Mouse (Mus musculus) liver, embryonic 13.5 days (tissue): ENCODE data around the gene Kcnn1. TPM values are rescaled to one million over a fixed set of nuclear protein-coding genes. Genes with fewer than 3 reads are reported as not detected.

Source experiments
- ATAC-seq: fragments of 200-750 bp; cut with Nextera tagmentation; 2 replicates; pipeline ENCODE4 v1.8.0; 2017; ENCODE audit warnings: low read depth, mild to moderate bottlenecking, moderate number of reproducible peaks, moderate library complexity
- DNase-seq: peaks from one replicate; pipeline ENCODE4 v3.0.0; 2022
- H3K27ac ChIP-seq: fragments of 300-500 bp; sonication (generic); 2 replicates; pipeline ENCODE4 v1.5.1; 2015; ENCODE audit warnings: moderate library complexity, mild to moderate bottlenecking, inconsistent platforms
- H3K27me3 ChIP-seq: fragments of 300-500 bp; sonication (generic); 2 replicates; pipeline ENCODE4 v1.6.1; 2015; ENCODE audit warnings: mild to moderate bottlenecking, inconsistent platforms
- H3K36me3 ChIP-seq: fragments of 300-500 bp; sonication (generic); 2 replicates; pipeline ENCODE4 v1.6.1; 2015; ENCODE audit warnings: mild to moderate bottlenecking, inconsistent platforms
- H3K4me1 ChIP-seq: fragments of 300-500 bp; sonication (generic); replicated peaks from 2 replicates; pipeline ENCODE4 v1.6.1; 2015; ENCODE audit warnings: inconsistent platforms
- H3K4me2 ChIP-seq: fragments of 300-500 bp; sonication (generic); 2 replicates; pipeline ENCODE4 v1.6.1; 2015; ENCODE audit warnings: inconsistent platforms, mild to moderate bottlenecking, moderate library complexity
- H3K4me3 ChIP-seq: fragments of 300-500 bp; sonication (generic); replicated peaks from 2 replicates; pipeline ENCODE4 v1.5.1; 2015; ENCODE audit warnings: mild to moderate bottlenecking, inconsistent platforms
- H3K9ac ChIP-seq: fragments of 300-500 bp; sonication (generic); 2 replicates; pipeline ENCODE4 v1.6.1; 2015; ENCODE audit warnings: mild to moderate bottlenecking, inconsistent platforms
- H3K9me3 ChIP-seq: fragments of 300-500 bp; sonication (generic); replicated peaks from 2 replicates; pipeline ENCODE4 v1.6.1; 2016; ENCODE audit warnings: inconsistent platforms
- WGBS: fragments of 180-500 bp; shearing (Covaris S2); methylation state at CpG from one replicate; pipeline ENCODE4 v1.1.7; 2015; ENCODE audit not compliant: insufficient replicate concordance; 5-methylcytosine and 5-hydroxymethylcytosine counted together
- polyA plus RNA-seq: library from polyadenylated mRNA; unstranded; fragments of >200 nt; fragmentation: Nextera tagmentation; extraction: Ambion mirVana; gene quantifications from 2 replicates; pipeline ENCODE4 v1.2.1, GENCODE M21; 2015

The Kcnn1 gene
- polyA plus RNA-seq, 1 experiment from 2014 or later: 0.29 TPM

DNA sequence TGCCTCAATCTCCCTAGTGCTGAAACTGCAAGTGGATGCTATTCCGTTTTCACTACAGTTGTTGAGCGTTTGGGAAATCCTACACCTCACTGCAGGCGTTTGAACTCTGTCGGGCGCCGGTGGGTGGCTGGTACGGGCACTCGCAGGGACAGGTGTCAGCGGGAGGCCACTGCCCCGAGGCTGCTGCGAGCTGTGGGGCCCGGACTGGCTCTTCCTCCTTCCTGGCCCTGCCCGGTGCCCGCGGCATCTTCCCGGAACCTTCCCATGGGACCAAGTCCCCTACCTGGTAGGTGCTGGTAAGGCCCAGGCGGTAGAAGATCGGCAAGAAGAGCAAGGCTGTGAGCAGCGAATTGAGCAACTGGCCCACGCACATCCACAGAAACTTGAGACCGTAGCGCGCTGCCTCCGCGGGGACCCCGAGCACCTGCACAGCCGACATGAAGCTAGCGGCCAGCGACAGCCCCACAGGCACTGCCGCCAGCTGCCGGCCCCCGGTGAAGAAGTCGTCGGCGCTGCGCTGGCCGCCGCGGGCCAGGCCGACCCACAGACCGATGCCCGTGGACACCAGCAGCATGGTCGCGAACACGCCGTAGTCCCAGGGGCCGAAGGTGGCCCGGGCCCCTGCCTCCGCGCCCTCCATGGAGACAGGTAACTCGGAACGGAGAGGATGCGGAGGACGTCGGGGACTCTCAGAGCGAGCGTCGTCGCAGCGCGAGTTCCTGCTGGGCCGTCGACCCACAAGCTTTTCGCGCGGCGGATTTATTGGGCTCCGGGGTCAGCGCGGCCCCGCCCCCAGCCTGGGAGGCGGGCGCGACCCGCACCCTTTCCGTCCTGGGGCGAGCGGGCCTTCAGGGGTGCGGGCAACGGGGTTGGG is 29.2 kb upstream of the Kcnn1 start, which contains the start of gene Slc5a5:
Gene Slc5a5 (minus strand): TSS at position 736 of the 874 bp plus-strand sequence.
- 0 out of 2 replicates have a peak within 1 kb of the TSS, but pooled peaks have one; percentile 22 for H3K9ac ChIP-seq
- H3K27ac ChIP-seq: no peak within 1 kb of the TSS
- peaks cover 71% of the 10 kb centered on the region for H3K27me3 ChIP-seq
- H3K36me3 ChIP-seq: peaks cover 34% of the 10 kb centered on the region
- DNase-seq (no peak), ATAC-seq (no peak)
- peaks cover 59% of the 10 kb centered on the region for H3K4me1 ChIP-seq
- peak within 1 kb of the TSS; percentile 35 for H3K4me3 ChIP-seq
- WGBS: 4% methylated on average over 80 of the region's 80 CpGs
- no peaks in the 10 kb centered on the region for H3K9me3 ChIP-seq
- H3K4me2 ChIP-seq: peak within 1 kb of the TSS; percentile 41

DNA sequence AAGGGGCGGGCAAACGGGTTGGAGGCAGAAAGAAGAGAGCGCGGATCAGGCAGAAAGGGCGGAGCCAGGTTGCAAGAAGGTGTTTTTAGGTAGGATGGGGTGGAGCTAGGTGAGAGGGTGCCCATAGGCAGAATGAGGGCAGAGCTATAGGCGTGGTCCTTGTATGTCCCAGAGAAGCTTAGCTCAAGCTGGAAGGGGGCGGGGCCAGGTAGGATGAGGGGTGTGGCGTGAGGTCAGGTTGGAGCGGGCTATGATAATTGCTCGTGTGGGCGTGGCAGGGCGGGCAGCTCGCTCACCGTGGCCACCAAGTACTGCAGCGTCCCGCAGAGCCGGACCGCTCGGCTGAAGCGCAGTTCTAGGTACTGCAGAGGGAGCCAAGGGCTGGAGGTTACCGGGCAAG is 28.3 kb upstream of the Kcnn1 start:
- Histone ChIP-seq H3K36me3 (peaks cover 32% of the 10 kb centered on the region), H3K4me3 (0 out of 2 replicates have a peak overlapping the region, but pooled peaks have one; percentile 35), H3K27me3 (peaks cover 76% of the 10 kb centered on the region), H3K27ac (no peak overlapping the region), H3K9me3 (no peaks in the 10 kb centered on the region), H3K9ac (no peak overlapping the region), H3K4me2 (peak overlapping the region; percentile 2; the same call in 1 of the 2 replicates), H3K4me1 (peaks cover 57% of the 10 kb centered on the region)
- DNase-seq: peak; percentile 65
- WGBS: 10% methylated on average over 21 of the region's 21 CpGs
- peak; percentile 19; the same call in 1 of the 2 replicates for ATAC-seq

DNA sequence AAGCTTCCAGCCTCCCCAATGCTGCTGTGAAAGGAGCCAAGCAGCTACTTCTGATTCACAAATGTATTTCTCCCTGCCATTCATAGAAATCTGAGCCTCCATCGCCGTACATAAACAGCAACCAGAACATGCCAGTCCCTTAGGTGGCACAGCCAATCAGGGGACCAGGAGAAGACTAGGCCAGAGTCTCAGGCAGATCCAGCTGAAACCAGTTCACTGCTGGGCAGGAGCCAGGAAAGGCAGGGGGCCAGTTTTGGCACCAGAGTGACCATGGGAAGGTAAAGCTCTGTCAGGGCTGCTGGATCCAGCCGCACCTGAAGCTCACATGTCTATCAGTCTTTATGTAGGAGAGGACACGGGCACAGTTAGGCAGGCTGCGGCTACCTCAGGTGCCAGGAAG is 27.6 kb upstream of the Kcnn1 start:
- no peak overlapping the region for H3K4me2 ChIP-seq
- no peak overlapping the region for H3K4me3 ChIP-seq
- H3K27me3 ChIP-seq: peaks cover 83% of the 10 kb centered on the region
- DNase-seq: no peak
- no peak overlapping the region for H3K9ac ChIP-seq
- peaks cover 25% of the 10 kb centered on the region for H3K36me3 ChIP-seq
- H3K27ac ChIP-seq: no peak overlapping the region
- peaks cover 50% of the 10 kb centered on the region for H3K4me1 ChIP-seq
- no peaks in the 10 kb centered on the region for H3K9me3 ChIP-seq
- WGBS: 87% methylated on average over 5 of the region's 5 CpGs
- no peak for ATAC-seq

- DNase-seq (peak; percentile 75), ATAC-seq (peak; percentile 64)
- H3K27me3 ChIP-seq: peaks cover 75% of the 10 kb centered on the region
- H3K4me3 ChIP-seq: no peak overlapping the region
- H3K36me3 ChIP-seq: no peaks in the 10 kb centered on the region
- WGBS: 8% methylated on average over 18 of the region's 18 CpGs
- H3K27ac ChIP-seq: no peak overlapping the region
- H3K4me2 ChIP-seq: peak overlapping the region; percentile 19; the same call in 1 of the 2 replicates
- no peak overlapping the region for H3K9ac ChIP-seq
- no peaks in the 10 kb centered on the region for H3K9me3 ChIP-seq
- peaks cover 38% of the 10 kb centered on the region for H3K4me1 ChIP-seq
Measured at GRCm38 (mm10) chr8:70887669-70888068, 24.6 kb upstream of the Kcnn1 start.

GRCm38 (mm10) chr8:70885612-70886011 is 22.6 kb upstream of the Kcnn1 start:
- H3K4me1 ChIP-seq: peaks cover 21% of the 10 kb centered on the region
- no peak for ATAC-seq
- no peak overlapping the region for H3K4me3 ChIP-seq
- no peak overlapping the region for H3K9ac ChIP-seq
- no peaks in the 10 kb centered on the region for H3K36me3 ChIP-seq
- 16% methylated on average over 12 of the region's 12 CpGs for WGBS
- no peaks in the 10 kb centered on the region for H3K9me3 ChIP-seq
- no peak overlapping the region for H3K27ac ChIP-seq
- H3K27me3 ChIP-seq: peaks cover 59% of the 10 kb centered on the region
- no peak for DNase-seq
- no peak overlapping the region for H3K4me2 ChIP-seq

DNA sequence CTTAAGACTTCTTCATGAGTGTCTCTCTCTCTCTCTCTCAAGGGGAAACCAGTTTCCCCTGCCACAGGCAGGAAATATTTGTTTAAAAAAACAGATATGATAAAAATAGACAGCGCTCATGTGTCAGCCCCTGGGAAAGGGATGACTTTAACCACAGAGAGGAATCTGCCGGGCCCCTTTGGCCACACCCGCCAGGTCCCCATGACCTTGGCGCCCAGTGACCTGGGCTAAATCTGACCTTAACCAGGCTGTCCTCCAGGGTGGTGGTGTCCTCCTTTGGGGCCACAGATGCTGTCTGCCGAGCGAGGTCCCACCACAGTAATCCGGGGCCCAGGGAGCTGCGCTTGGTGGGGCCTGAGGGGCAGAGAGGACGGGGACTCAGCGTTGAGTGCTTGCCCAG is 21.6 kb upstream of the Kcnn1 start:
- Histone ChIP-seq H3K27ac (no peak overlapping the region), H3K4me2 (no peak overlapping the region), H3K36me3 (no peaks in the 10 kb centered on the region), H3K9me3 (no peaks in the 10 kb centered on the region), H3K4me3 (no peak overlapping the region), H3K27me3 (peaks cover 59% of the 10 kb centered on the region), H3K9ac (no peak overlapping the region), H3K4me1 (peaks cover 21% of the 10 kb centered on the region)
- WGBS: 59% methylated on average over 10 of the region's 10 CpGs
- no peak for ATAC-seq
- DNase-seq: no peak

DNA sequence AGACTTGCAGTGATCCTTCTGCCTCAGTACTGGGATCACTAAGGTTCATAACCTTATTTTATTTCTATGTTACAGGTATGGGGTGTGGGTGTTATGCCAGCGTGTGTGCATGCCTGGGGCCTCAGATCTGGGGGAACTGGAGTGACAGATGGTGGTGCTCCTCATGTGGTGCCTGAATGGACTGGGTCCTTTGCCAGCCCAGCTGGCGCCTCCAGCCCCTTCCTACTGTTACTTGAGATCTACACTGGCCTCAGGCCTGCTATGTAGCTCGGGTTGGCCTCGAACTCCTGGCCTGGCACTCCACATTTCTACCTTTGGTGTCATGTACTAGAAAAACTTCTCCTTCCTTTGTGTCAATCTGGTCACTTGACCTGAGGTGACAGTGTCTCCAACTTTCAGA is 21.1 kb upstream of the Kcnn1 start:
- Histone ChIP-seq H3K4me3 (no peak overlapping the region), H3K4me1 (peaks cover 21% of the 10 kb centered on the region), H3K9ac (no peak overlapping the region), H3K36me3 (no peaks in the 10 kb centered on the region), H3K4me2 (no peak overlapping the region), H3K27me3 (peaks cover 59% of the 10 kb centered on the region), H3K9me3 (no peaks in the 10 kb centered on the region), H3K27ac (no peak overlapping the region)
- DNase-seq: no peak
- 69% methylated on average over 4 of the region's 4 CpGs for WGBS
- no peak for ATAC-seq

DNA sequence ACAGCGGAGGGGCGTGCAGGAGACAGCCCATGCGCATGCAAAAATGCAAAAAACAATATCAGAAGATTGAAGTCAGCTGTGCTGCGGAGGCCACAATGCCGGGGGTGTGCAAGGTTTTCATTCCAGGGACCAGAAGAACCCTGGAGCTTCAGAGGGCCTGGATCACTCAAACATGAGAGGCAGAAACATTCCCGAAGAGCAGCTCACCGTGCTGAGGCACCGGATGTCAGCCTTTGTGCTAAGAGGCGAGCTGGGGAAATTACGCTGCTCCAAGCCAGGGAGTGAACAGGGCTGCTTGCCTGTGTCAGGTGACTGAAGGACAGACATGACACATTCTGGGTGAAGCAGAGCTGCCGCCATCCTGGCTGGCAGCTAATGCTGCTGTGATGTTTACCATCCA is 17.5 kb upstream of the Kcnn1 start:
- no peak for ATAC-seq
- no peak overlapping the region for H3K4me3 ChIP-seq
- no peak for DNase-seq
- H3K36me3 ChIP-seq: no peaks in the 10 kb centered on the region
- 29% methylated on average over 11 of the region's 11 CpGs for WGBS
- no peak overlapping the region for H3K27ac ChIP-seq
- H3K4me1 ChIP-seq: peaks cover 21% of the 10 kb centered on the region
- H3K27me3 ChIP-seq: peaks cover 29% of the 10 kb centered on the region
- no peak overlapping the region for H3K4me2 ChIP-seq
- H3K9ac ChIP-seq: no peak overlapping the region
- no peaks in the 10 kb centered on the region for H3K9me3 ChIP-seq

DNA sequence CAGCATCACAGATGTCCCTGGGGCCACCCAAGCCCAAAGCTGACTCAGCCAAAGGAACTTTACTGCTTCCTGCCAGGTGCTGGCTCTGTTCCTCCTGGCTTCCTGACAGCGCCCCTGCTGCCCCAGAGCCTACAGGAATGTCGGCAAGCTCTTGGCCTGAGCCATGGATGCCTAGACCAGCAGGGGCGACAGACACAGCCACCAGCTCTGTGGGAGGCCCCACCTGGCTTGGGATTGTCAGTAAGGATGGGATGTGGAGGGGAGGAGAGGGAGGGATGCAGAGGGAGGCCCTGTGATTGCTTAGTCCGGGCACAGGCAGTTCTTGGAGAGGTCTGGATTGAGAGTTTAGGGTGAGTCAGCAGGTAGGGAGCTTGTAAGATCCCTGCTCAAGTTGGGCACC is 17.1 kb upstream of the Kcnn1 start:
- DNase-seq (no peak), ATAC-seq (no peak)
- no peak overlapping the region for H3K4me2 ChIP-seq
- H3K4me1 ChIP-seq: peaks cover 18% of the 10 kb centered on the region
- peaks cover 25% of the 10 kb centered on the region for H3K27me3 ChIP-seq
- no peak overlapping the region for H3K27ac ChIP-seq
- H3K9me3 ChIP-seq: no peaks in the 10 kb centered on the region
- H3K4me3 ChIP-seq: no peak overlapping the region
- H3K36me3 ChIP-seq: no peaks in the 10 kb centered on the region
- WGBS: 13% methylated on average over 4 of the region's 4 CpGs
- H3K9ac ChIP-seq: no peak overlapping the region

- no peak overlapping the region for H3K4me3 ChIP-seq
- no peak overlapping the region for H3K4me2 ChIP-seq
- no peak overlapping the region for H3K9ac ChIP-seq
- H3K27ac ChIP-seq: no peak overlapping the region
- peaks cover 20% of the 10 kb centered on the region for H3K27me3 ChIP-seq
- ATAC-seq: no peak
- no peak for DNase-seq
- no peaks in the 10 kb centered on the region for H3K9me3 ChIP-seq
- WGBS: 56% methylated on average over 4 of the region's 4 CpGs
- H3K4me1 ChIP-seq: peaks cover 13% of the 10 kb centered on the region
- no peaks in the 10 kb centered on the region for H3K36me3 ChIP-seq
Measured at GRCm38 (mm10) chr8:70879500-70879899, 16.4 kb upstream of the Kcnn1 start.

- DNase-seq (no peak), ATAC-seq (no peak)
- 40% methylated on average over 2 of the region's 2 CpGs for WGBS
Measured at GRCm38 (mm10) chr8:70878178-70878577, 15.1 kb upstream of the Kcnn1 start.

More at GRCm38 (mm10) chr8:70878178-70878577, 15.1 kb upstream of the Kcnn1 start:
- Histone ChIP-seq H3K36me3 (no peaks in the 10 kb centered on the region), H3K27ac (no peak overlapping the region), H3K9me3 (no peaks in the 10 kb centered on the region), H3K4me2 (no peak overlapping the region), H3K27me3 (peaks cover 20% of the 10 kb centered on the region), H3K9ac (no peak overlapping the region), H3K4me3 (no peak overlapping the region), H3K4me1 (peaks cover 16% of the 10 kb centered on the region)
